10 mouse cellular contexts compared by ENCODE assay signal in genomic region chr2:118262673-118263072, GRCm38 (mm10). TPM values are rescaled to one million over a fixed set of nuclear protein-coding genes. Genes with fewer than 3 reads are reported as not detected.
A peak's percentile ranks its signal among the peaks of the same experiment; 100 is the strongest.
DNase-seq lines count a peak whose midpoint lies in the region; ATAC-seq and TF ChIP-seq lines count a peak whose summit lies in the region.
"Had no signal": no experiment of that assay in that cellular context is flagged by ENCODE, and none has a peak within 500 bp of the region (broad histone marks: within the 10 kb centered on the region; RNA-seq: fewer than 3 reads in every experiment).

No protein-coding gene starts in this region.

- H3K27ac ChIP-seq in layer of hippocampus, adult 2 months: peak overlapping the region; percentile 10; the same call in 1 of the 2 replicates
- no peak overlapping the region for H3K27ac ChIP-seq in heart, adult 2 months
- H3K27ac ChIP-seq: liver, embryonic 14.5 days had no signal

- intact Hi-C loops in left cerebral cortex, postnatal 25 days (cut with DNase I): loop anchor here (1.0 to 10.0 kb wide), 6 partner anchors 75 to 622 kb away; partner anchors contain the start of gene Gpr176
- intact Hi-C loops in heart, adult 2 months (cut with DNase I): loop anchor here (2.0 to 10.0 kb wide), 4 partner anchors 74 to 622 kb away; no protein-coding TSS in a partner anchor

- no peaks in the 10 kb centered on the region for H3K36me3 ChIP-seq in heart, adult 2 months (ENCODE audit: control insufficient read depth, insufficient read depth, low read length)

- no peak for DNase-seq in cerebellum, adult 9-11 months
- DNase-seq in brain, embryonic 18.5 days (ENCODE audit: low read depth, low spot score): peak; percentile 79
- peak; percentile 70 to 73 for DNase-seq in layer of hippocampus, adult 2 months (ENCODE audit: low spot score in 2 of 2)
- peak; percentile 65 to 90 for DNase-seq in left cerebral cortex, postnatal 25 days (ENCODE audit: low spot score in 2 of 2)
- no peak for DNase-seq in T-cell, adult 2 months (ENCODE audit: low spot score)
- no peak for DNase-seq in heart, adult 2 months
- DNase-seq in lung, adult 2 months: no peak

- H3K4me3 ChIP-seq in layer of hippocampus, adult 2 months: peak overlapping the region; percentile 15; the same call in 1 of the 2 replicates
- H3K4me3 ChIP-seq in heart, adult 2 months: no peak overlapping the region
- no peak overlapping the region for H3K4me3 ChIP-seq in lung, adult 2 months (replicated peaks; ENCODE audit: extremely low read depth, low read depth, low read length)

- WGBS in heart, adult 2 months: 53% methylated on average over 8 of the region's 8 CpGs
- WGBS in lung, adult 2 months: 48% methylated on average over 8 of the region's 8 CpGs

- no peaks in the 10 kb centered on the region for H3K27me3 ChIP-seq in heart, adult 2 months (ENCODE audit: control insufficient read depth, insufficient read depth, low read length)

- TF ChIP-seq CTCF in layer of hippocampus, adult 2 months (conservative IDR thresholded peaks at IDR 0.05): no peak
- TF ChIP-seq CTCF in heart, adult 2 months (IDR thresholded peaks at IDR 0.05): no peak
- no peak for TF ChIP-seq CTCF in lung, adult 2 months (IDR thresholded peaks at IDR 0.05; ENCODE audit: insufficient read depth, low read length)

- H3K9ac ChIP-seq in heart, adult 2 months (ENCODE audit: low read depth, low read length): no peak overlapping the region
- H3K9ac ChIP-seq: liver, embryonic 14.5 days had no signal

- H3K79me2 ChIP-seq in heart, adult 2 months (replicated peaks; ENCODE audit: control insufficient read depth, insufficient read depth, low read length): no peaks in the 10 kb centered on the region

- no peaks in the 10 kb centered on the region for H3K4me1 ChIP-seq in heart, adult 2 months (ENCODE audit: control insufficient read depth, insufficient read depth, low read length)
- no peaks in the 10 kb centered on the region; the same call in 1 of the 2 replicates for H3K4me1 ChIP-seq in lung, adult 2 months (ENCODE audit: control insufficient read depth, insufficient read depth, low read length)

- no peak for TF ChIP-seq POLR2A in heart, adult 2 months (IDR thresholded peaks at IDR 0.05; ENCODE audit: insufficient read depth, low read depth, low read length)
- TF ChIP-seq POLR2A in lung, adult 2 months (IDR thresholded peaks at IDR 0.05; ENCODE audit: borderline replicate concordance, extremely low read depth, low read depth, low read length): no peak

- TF ChIP-seq EP300 in heart, adult 2 months (IDR thresholded peaks at IDR 0.05; ENCODE audit: insufficient read depth, low read depth, low read length): no peak

- ATAC-seq in cerebellum, adult (ENCODE audit: insufficient number of reproducible peaks, low FRiP score, low TSS enrichment): 0 out of 2 replicates have a peak, but pooled peaks have one; percentile 31

RNA-seq across cellular contexts. Expression of gene Fsip1, which starts 5.9 kb away (rescaled TPM):
- 1 to 10 TPM in 1 of 2 experiments, under 1 TPM in 1; 0.98 to 1.0 TPM for total RNA-seq in layer of hippocampus, adult 2 months (2021)
- under 1 TPM; 0.39 to 0.50 TPM for total RNA-seq in left cerebral cortex, postnatal 25 days (2021)
- not detected for total RNA-seq in heart, adult 2 months (2021)
- 0.06 TPM in 1 of 2 replicates, not detected in the other for polyA plus RNA-seq in heart, adult 2 months (2012; rRNA removed)
- 0.50 and 0.60 TPM in 2 replicates for polyA plus RNA-seq in lung, adult 2 months (2012; rRNA removed)
- total RNA-seq: gastrocnemius, adult 18-20 months had no signal

Comparison
In these comparisons a context has a peak if more than half of its experiments do, and no peak if none do; other contexts are left out.
1. DNase-seq: peak in brain, embryonic 18.5 days (single experiment), layer of hippocampus, adult 2 months (2 of 2) and left cerebral cortex, postnatal 25 days (2 of 2); none in cerebellum, adult 9-11 months (single experiment), T-cell, adult 2 months (single experiment), heart, adult 2 months (0 of 2) and lung, adult 2 months (single experiment).